Mouse (Mus musculus) kidney, postnatal 4 days (tissue): ENCODE data around the gene Hmcn2.

Experiments
- DNase-seq, 2 experiments: peaks; one replicate each; pipeline ENCODE4 v3.0.0; 2021; ENCODE audit warnings: mixed read lengths in 2 of 2

The Hmcn2 gene

GRCm38 (mm10) chr2:31484187-31484586 is 170.0 kb downstream of the Hmcn2 start:
- peak; percentile 91 to 92 for DNase-seq

- DNase-seq: no peak
Observed at GRCm38 (mm10) chr2:31489166-31489565, 175.0 kb downstream of the Hmcn2 start.

- DNase-seq: no peak
Observed at GRCm38 (mm10) chr2:31490556-31490955, 176.3 kb downstream of the Hmcn2 start.

- DNase-seq: no peak
Observed at GRCm38 (mm10) chr2:31492308-31492707, 178.1 kb downstream of the Hmcn2 start.

GRCm38 (mm10) chr2:31493243-31493642 is 179.0 kb downstream of the Hmcn2 start:
- no peak for DNase-seq

GRCm38 (mm10) chr2:31494315-31494714 is 180.1 kb downstream of the Hmcn2 start:
- DNase-seq: peak; percentile 34 to 48

GRCm38 (mm10) chr2:31495046-31495476 is 180.8 kb downstream of the Hmcn2 start:
- no peak for DNase-seq

GRCm38 (mm10) chr2:31496141-31496540 is 181.9 kb downstream of the Hmcn2 start:
- no peak for DNase-seq

- DNase-seq: no peak
Observed at GRCm38 (mm10) chr2:31497113-31497512, 182.9 kb downstream of the Hmcn2 start.

GRCm38 (mm10) chr2:31497635-31498034 is 183.4 kb downstream of the Hmcn2 start:
- no peak for DNase-seq

GRCm38 (mm10) chr2:31499327-31500291 is 185.4 kb downstream of the Hmcn2 start:
- DNase-seq: peak in 1 of 2 experiments; percentile 40

- DNase-seq: no peak
Observed at GRCm38 (mm10) chr2:31500292-31501204, 186.3 kb downstream of the Hmcn2 start.

GRCm38 (mm10) chr2:31501448-31502130 is 187.4 kb downstream of the Hmcn2 start:
- DNase-seq: peak; percentile 65 to 76

GRCm38 (mm10) chr2:31502616-31503522 is 188.7 kb downstream of the Hmcn2 start:
- DNase-seq: no peak

GRCm38 (mm10) chr2:31505472-31505871 is 191.3 kb downstream of the Hmcn2 start:
- no peak for DNase-seq

GRCm38 (mm10) chr2:31508851-31509250 is 194.6 kb downstream of the Hmcn2 start:
- DNase-seq: no peak
